Mouse (Mus musculus): ENCODE data around the gene Crhr1. TPM values are rescaled to one million over a fixed set of nuclear protein-coding genes. Genes with fewer than 3 reads are reported as not detected.

The Crhr1 gene
- polyA plus RNA-seq, 1 experiment = not detected

DNA sequence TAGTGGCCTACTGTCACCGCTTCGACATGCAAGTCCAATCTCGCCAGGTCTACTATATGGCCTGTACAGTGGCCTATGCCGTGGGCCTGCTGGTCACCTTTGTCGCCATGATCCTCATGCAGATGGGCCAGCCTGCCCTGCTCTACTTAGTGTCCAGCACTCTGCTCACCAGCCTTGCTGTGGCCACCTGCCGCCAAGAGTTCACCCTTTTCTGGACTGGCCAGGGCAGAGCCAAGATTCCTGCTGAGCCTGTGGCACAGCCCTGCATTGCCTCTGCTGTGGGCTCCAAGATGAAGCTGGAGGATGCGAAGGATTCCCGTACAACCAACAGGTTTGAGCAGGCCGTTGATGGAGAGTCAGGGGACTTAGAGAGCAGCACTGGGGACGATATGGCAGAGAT lies 55.1 kb downstream of the Crhr1 start:
- Histone ChIP-seq H3K4me2 (ENCODE audit: low read depth) (no peak overlapping the region), H3K36me3 (ENCODE audit: control insufficient read depth, insufficient read depth) (no peaks in the 10 kb centered on the region), H3ac (ENCODE audit: control insufficient read depth, insufficient read length) (no peak overlapping the region), H3K4me3 (no peak overlapping the region), H3K79me2 (ENCODE audit: control insufficient read depth, insufficient read depth) (no peaks in the 10 kb centered on the region), H3K27me3 (ENCODE audit: control insufficient read depth, insufficient read depth, insufficient read length) (no peaks in the 10 kb centered on the region)
- TF ChIP-seq TCF3 (IDR thresholded peaks at IDR 0.05; ENCODE audit: insufficient read length, low read depth) (no peak), POLR2AphosphoS2 (IDR thresholded peaks at IDR 0.05; ENCODE audit: insufficient read length, low read depth) (no peak), E2F4 (IDR thresholded peaks at IDR 0.05; ENCODE audit: insufficient read depth) (no peak), MAX (IDR thresholded peaks at IDR 0.05; ENCODE audit: low read depth) (no peak), SRF (IDR thresholded peaks at IDR 0.05; ENCODE audit: control insufficient read depth, insufficient read length, low read depth) (no peak), POLR2A (IDR thresholded peaks at IDR 0.05; ENCODE audit: insufficient read length, low read depth) (no peak), USF1 (IDR thresholded peaks at IDR 0.05; ENCODE audit: low read depth) (no peak)

- Histone ChIP-seq H3K4me3 (no peak overlapping the region), H3K36me3 (ENCODE audit: control insufficient read depth, insufficient read depth) (no peaks in the 10 kb centered on the region), H3K79me2 (ENCODE audit: control insufficient read depth, insufficient read depth) (no peaks in the 10 kb centered on the region), H3K4me2 (ENCODE audit: low read depth) (no peak overlapping the region), H3ac (ENCODE audit: control insufficient read depth, insufficient read length) (no peak overlapping the region), H3K27me3 (ENCODE audit: control insufficient read depth, insufficient read depth, insufficient read length) (no peaks in the 10 kb centered on the region)
- TF ChIP-seq TCF3 (IDR thresholded peaks at IDR 0.05; ENCODE audit: insufficient read length, low read depth) = no peak
- TF ChIP-seq MAX (IDR thresholded peaks at IDR 0.05; ENCODE audit: low read depth) = no peak
- no peak for TF ChIP-seq TCF12 (IDR thresholded peaks at IDR 0.05; ENCODE audit: insufficient read depth, poor library complexity, severe bottlenecking)
- no peak for TF ChIP-seq CEBPB (IDR thresholded peaks at IDR 0.05; ENCODE audit: insufficient read depth, poor library complexity, severe bottlenecking)
- TF ChIP-seq MYOG (IDR thresholded peaks at IDR 0.05; ENCODE audit: control insufficient read depth in 1 of 3, insufficient read depth in 1 of 3, insufficient read length in 2 of 3, low read depth in 2 of 3) = no peak
- no peak for TF ChIP-seq POLR2AphosphoS2 (IDR thresholded peaks at IDR 0.05; ENCODE audit: insufficient read length, low read depth)
- no peak for TF ChIP-seq SRF (IDR thresholded peaks at IDR 0.05; ENCODE audit: control insufficient read depth, insufficient read length, low read depth)
These were observed 57.4 kb downstream of the Crhr1 start for GRCm38 (mm10) chr11:104190008-104190407.

GRCm38 (mm10) chr11:104195382-104195781 lies 62.7 kb downstream of the Crhr1 start:
- Histone ChIP-seq H3K4me3 (no peak overlapping the region), H3K27me3 (ENCODE audit: control insufficient read depth, insufficient read depth, insufficient read length) (peaks cover 6% of the 10 kb centered on the region), H3K4me2 (ENCODE audit: low read depth) (no peak overlapping the region), H3ac (ENCODE audit: control insufficient read depth, insufficient read length) (no peak overlapping the region), H3K36me3 (ENCODE audit: control insufficient read depth, insufficient read depth) (no peaks in the 10 kb centered on the region), H3K79me2 (ENCODE audit: control insufficient read depth, insufficient read depth) (no peaks in the 10 kb centered on the region)
- TF ChIP-seq MYOG (IDR thresholded peaks at IDR 0.05; ENCODE audit: control insufficient read depth in 1 of 3, insufficient read depth in 1 of 3, insufficient read length in 2 of 3, low read depth in 2 of 3) (no peak), MYOD1 (IDR thresholded peaks at IDR 0.05; ENCODE audit: control insufficient read depth in 1 of 3, insufficient read length in 2 of 3, low read depth in 2 of 3) (no peak), POLR2AphosphoS2 (IDR thresholded peaks at IDR 0.05; ENCODE audit: insufficient read length, low read depth) (no peak), CEBPB (IDR thresholded peaks at IDR 0.05; ENCODE audit: insufficient read depth, poor library complexity, severe bottlenecking) (no peak), TCF3 (IDR thresholded peaks at IDR 0.05; ENCODE audit: insufficient read length, low read depth) (no peak), SRF (IDR thresholded peaks at IDR 0.05; ENCODE audit: control insufficient read depth, insufficient read length, low read depth) (no peak), TCF12 (IDR thresholded peaks at IDR 0.05; ENCODE audit: insufficient read depth, poor library complexity, severe bottlenecking) (no peak), USF1 (IDR thresholded peaks at IDR 0.05; ENCODE audit: low read depth) (no peak), MAX (IDR thresholded peaks at IDR 0.05; ENCODE audit: low read depth) (no peak)

GRCm38 (mm10) chr11:104195791-104196190 lies 63.1 kb downstream of the Crhr1 start:
- Histone ChIP-seq H3K36me3 (ENCODE audit: control insufficient read depth, insufficient read depth) (no peaks in the 10 kb centered on the region), H3ac (ENCODE audit: control insufficient read depth, insufficient read length) (no peak overlapping the region), H3K4me2 (ENCODE audit: low read depth) (no peak overlapping the region), H3K4me3 (no peak overlapping the region), H3K79me2 (ENCODE audit: control insufficient read depth, insufficient read depth) (no peaks in the 10 kb centered on the region), H3K27me3 (ENCODE audit: control insufficient read depth, insufficient read depth, insufficient read length) (peaks cover 6% of the 10 kb centered on the region)
- TF ChIP-seq TCF12 (IDR thresholded peaks at IDR 0.05; ENCODE audit: insufficient read depth, poor library complexity, severe bottlenecking) (no peak), MYOG (IDR thresholded peaks at IDR 0.05; ENCODE audit: control insufficient read depth in 1 of 3, insufficient read depth in 1 of 3, insufficient read length in 2 of 3, low read depth in 2 of 3) (no peak), USF1 (IDR thresholded peaks at IDR 0.05; ENCODE audit: low read depth) (no peak), MYOD1 (IDR thresholded peaks at IDR 0.05; ENCODE audit: control insufficient read depth in 1 of 3, insufficient read length in 2 of 3, low read depth in 2 of 3) (no peak), CEBPB (IDR thresholded peaks at IDR 0.05; ENCODE audit: insufficient read depth, poor library complexity, severe bottlenecking) (no peak)

DNA sequence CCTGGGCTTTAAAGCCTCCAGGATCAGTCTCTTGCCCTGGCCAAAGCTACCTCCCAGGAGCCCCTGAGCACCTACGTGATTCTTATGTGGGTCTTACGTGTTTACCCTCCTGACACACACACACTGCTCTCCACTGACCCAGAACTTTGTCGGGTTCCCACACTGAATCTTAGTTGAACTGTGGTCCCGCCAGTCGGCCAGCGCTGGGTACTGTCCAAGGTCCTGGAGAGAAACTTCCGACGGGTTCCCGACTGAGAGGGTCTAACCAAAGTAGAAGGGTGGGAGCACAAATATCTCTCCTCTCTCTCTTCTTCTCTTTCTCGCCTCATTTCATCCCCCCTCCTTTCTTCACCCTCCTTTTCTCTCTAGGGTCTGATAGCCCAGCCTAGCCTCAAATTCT lies 65.2 kb downstream of the Crhr1 start:
- peak; percentile 78 for TF ChIP-seq REST (IDR thresholded peaks at IDR 0.05; ENCODE audit: insufficient read depth, insufficient read length)
- no peak for TF ChIP-seq CEBPB (IDR thresholded peaks at IDR 0.05; ENCODE audit: insufficient read depth, poor library complexity, severe bottlenecking)
- H3K27me3 ChIP-seq (ENCODE audit: control insufficient read depth, insufficient read depth, insufficient read length) = peaks cover 6% of the 10 kb centered on the region
- H3K4me3 ChIP-seq = no peak overlapping the region
- H3K79me2 ChIP-seq (ENCODE audit: control insufficient read depth, insufficient read depth) = no peaks in the 10 kb centered on the region
- H3ac ChIP-seq (ENCODE audit: control insufficient read depth, insufficient read length) = no peak overlapping the region
- H3K36me3 ChIP-seq (ENCODE audit: control insufficient read depth, insufficient read depth) = no peaks in the 10 kb centered on the region
- no peak overlapping the region for H3K4me2 ChIP-seq (ENCODE audit: low read depth)
